Mouse (Mus musculus): Measurements from ENCODE around the gene Pcca. TPM values are rescaled to one million over a fixed set of nuclear protein-coding genes. Genes with fewer than 3 reads are reported as not detected.

Pcca gene
- total RNA-seq, 1 experiment, result 12.3 TPM

DNA sequence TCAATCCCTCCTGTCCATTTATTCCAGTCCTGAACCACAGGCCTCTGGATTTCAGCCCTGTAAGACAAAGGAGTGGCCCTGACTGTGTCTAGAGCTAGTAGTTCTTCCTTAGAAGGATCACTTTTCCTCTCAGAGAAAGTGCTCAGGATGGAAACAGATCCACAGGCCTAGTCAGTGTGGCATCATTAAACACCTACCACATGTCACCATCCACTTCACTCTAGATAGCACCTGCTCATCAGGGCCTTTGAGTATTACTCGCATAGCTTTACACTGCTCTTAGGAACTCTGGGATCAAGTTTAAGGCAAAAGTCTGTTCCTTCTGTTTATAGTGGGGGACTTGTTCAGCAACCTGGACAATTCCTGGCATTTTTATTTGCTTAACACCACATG is 354.4 kb downstream of the Pcca start:
- in situ Hi-C loops (cut with MboI; ENCODE audit: low sequenced_read_pairs in 2 of 2, unreplicated experiment in 2 of 2), result loop anchor here in 1 of 2 experiments (25.0 kb wide), 2 partner anchors 676 to 826 kb away; no protein-coding TSS in a partner anchor
- TF ChIP-seq ZNF384 (IDR thresholded peaks at IDR 0.05; ENCODE audit: low read depth, low read length) (no peak), MAFK (IDR thresholded peaks at IDR 0.05; ENCODE audit: insufficient read depth, low read depth, low read length) (no peak), HCFC1 (IDR thresholded peaks at IDR 0.05; ENCODE audit: borderline replicate concordance, insufficient read depth, low read length) (no peak)

GRCm38 (mm10) chr14:122891470-122891968 is 357.4 kb downstream of the Pcca start:
- Histone ChIP-seq H3K9me3 (ENCODE audit: control insufficient read depth, insufficient read depth, low read depth, low read length) (no peaks in the 10 kb centered on the region), H3K27ac (ENCODE audit: insufficient read depth, low read depth, low read length, poor library complexity, severe bottlenecking) (no peak overlapping the region), H3K4me3 (ENCODE audit: insufficient read depth in 1 of 2, low read depth in 1 of 2, low read length in 2 of 2, poor library complexity in 1 of 2, severe bottlenecking in 1 of 2) (no peak overlapping the region), H3K36me3 (ENCODE audit: control insufficient read depth, insufficient read depth, low read length, poor library complexity, severe bottlenecking) (peaks cover 4% of the 10 kb centered on the region; the same call in 1 of the 2 replicates), H3K4me1 (ENCODE audit: control insufficient read depth in 2 of 2, insufficient read depth in 2 of 2, low read length in 2 of 2, poor library complexity in 1 of 2) (no peaks in the 10 kb centered on the region), H3K9ac (ENCODE audit: insufficient read depth, low read depth, low read length, poor library complexity, severe bottlenecking) (no peak overlapping the region)
- in situ Hi-C loops (cut with MboI; ENCODE audit: low sequenced_read_pairs in 2 of 2, unreplicated experiment in 2 of 2), result loop anchor here in 1 of 2 experiments (25.0 kb wide), 2 partner anchors 679 to 829 kb away; no protein-coding TSS in a partner anchor
- no peak for DNase-seq (ENCODE audit: low read depth, low spot score)
- no peak for TF ChIP-seq ZNF384 (IDR thresholded peaks at IDR 0.05; ENCODE audit: low read depth, low read length)
- TF ChIP-seq HCFC1 (IDR thresholded peaks at IDR 0.05; ENCODE audit: borderline replicate concordance, insufficient read depth, low read length), result no peak
- no peak for TF ChIP-seq ZC3H11A (IDR thresholded peaks at IDR 0.05; ENCODE audit: borderline replicate concordance, low read depth, low read length)
- no peak for TF ChIP-seq MAFK (IDR thresholded peaks at IDR 0.05; ENCODE audit: insufficient read depth, low read depth, low read length)
- TF ChIP-seq CHD2 (IDR thresholded peaks at IDR 0.05; ENCODE audit: low read depth, low read length), result no peak

More for the DNA sequence above, 354.4 kb downstream of the Pcca start:
- Histone ChIP-seq H3K9ac (ENCODE audit: insufficient read depth, low read depth, low read length, poor library complexity, severe bottlenecking) (no peak overlapping the region), H3K4me3 (ENCODE audit: insufficient read depth in 1 of 2, low read depth in 1 of 2, low read length in 2 of 2, poor library complexity in 1 of 2, severe bottlenecking in 1 of 2) (no peak overlapping the region), H3K9me3 (ENCODE audit: control insufficient read depth, insufficient read depth, low read depth, low read length) (no peaks in the 10 kb centered on the region), H3K36me3 (ENCODE audit: control insufficient read depth, insufficient read depth, low read length, poor library complexity, severe bottlenecking) (peaks cover 4% of the 10 kb centered on the region; the same call in 1 of the 2 replicates), H3K27ac (ENCODE audit: insufficient read depth, low read depth, low read length, poor library complexity, severe bottlenecking) (no peak overlapping the region), H3K4me1 (ENCODE audit: control insufficient read depth in 2 of 2, insufficient read depth in 2 of 2, low read length in 2 of 2, poor library complexity in 1 of 2) (no peaks in the 10 kb centered on the region)
- no peak for DNase-seq (ENCODE audit: low read depth, low spot score)

DNA sequence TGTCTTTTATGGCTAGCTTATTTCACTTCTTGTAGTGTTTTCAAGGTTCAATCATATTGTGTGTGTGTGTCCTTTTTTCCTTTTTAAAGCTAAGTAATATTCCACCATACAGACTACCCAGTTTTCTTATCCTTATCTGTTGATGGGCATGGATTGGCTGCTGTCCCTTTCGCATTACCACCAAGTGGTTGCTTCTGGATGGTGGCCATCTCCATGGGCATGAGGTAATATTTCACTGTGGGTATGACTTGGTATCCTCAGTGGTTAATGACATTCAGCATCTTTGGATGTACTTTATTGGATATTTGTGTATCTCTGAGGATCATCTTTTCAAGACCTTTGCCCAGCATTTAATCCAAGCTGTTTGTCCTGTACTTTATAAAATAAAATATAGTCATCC is 362.0 kb downstream of the Pcca start:
- H3K4me1 ChIP-seq (ENCODE audit: control insufficient read depth in 2 of 2, insufficient read depth in 2 of 2, low read length in 2 of 2, poor library complexity in 1 of 2), result no peaks in the 10 kb centered on the region
- no peak overlapping the region for H3K9ac ChIP-seq (ENCODE audit: insufficient read depth, low read depth, low read length, poor library complexity, severe bottlenecking)
- no peaks in the 10 kb centered on the region for H3K9me3 ChIP-seq (ENCODE audit: control insufficient read depth, insufficient read depth, low read depth, low read length)
- no peak overlapping the region for H3K27ac ChIP-seq (ENCODE audit: insufficient read depth, low read depth, low read length, poor library complexity, severe bottlenecking)
- TF ChIP-seq ZC3H11A (IDR thresholded peaks at IDR 0.05; ENCODE audit: borderline replicate concordance, low read depth, low read length) (no peak), MAFK (IDR thresholded peaks at IDR 0.05; ENCODE audit: insufficient read depth, low read depth, low read length) (no peak), HCFC1 (IDR thresholded peaks at IDR 0.05; ENCODE audit: borderline replicate concordance, insufficient read depth, low read length) (no peak), CHD2 (IDR thresholded peaks at IDR 0.05; ENCODE audit: low read depth, low read length) (no peak), ZNF384 (IDR thresholded peaks at IDR 0.05; ENCODE audit: low read depth, low read length) (no peak)
- in situ Hi-C loops (cut with MboI; ENCODE audit: low sequenced_read_pairs in 2 of 2, unreplicated experiment in 2 of 2), result loop anchor here in 1 of 2 experiments (25.0 kb wide), 2 partner anchors 684 to 834 kb away; no protein-coding TSS in a partner anchor
- H3K36me3 ChIP-seq (ENCODE audit: control insufficient read depth, insufficient read depth, low read length, poor library complexity, severe bottlenecking), result peaks cover 4% of the 10 kb centered on the region; the same call in 1 of the 2 replicates
- no peak overlapping the region for H3K4me3 ChIP-seq (ENCODE audit: insufficient read depth in 1 of 2, low read depth in 1 of 2, low read length in 2 of 2, poor library complexity in 1 of 2, severe bottlenecking in 1 of 2)
- DNase-seq (ENCODE audit: low read depth, low spot score), result no peak

GRCm38 (mm10) chr14:122898550-122898949 is 364.4 kb downstream of the Pcca start:
- Histone ChIP-seq H3K9me3 (ENCODE audit: control insufficient read depth, insufficient read depth, low read depth, low read length) (no peaks in the 10 kb centered on the region), H3K9ac (ENCODE audit: insufficient read depth, low read depth, low read length, poor library complexity, severe bottlenecking) (no peak overlapping the region), H3K36me3 (ENCODE audit: control insufficient read depth, insufficient read depth, low read length, poor library complexity, severe bottlenecking) (no peaks in the 10 kb centered on the region), H3K4me1 (ENCODE audit: control insufficient read depth in 2 of 2, insufficient read depth in 2 of 2, low read length in 2 of 2, poor library complexity in 1 of 2) (no peaks in the 10 kb centered on the region), H3K27ac (ENCODE audit: insufficient read depth, low read depth, low read length, poor library complexity, severe bottlenecking) (no peak overlapping the region), H3K4me3 (ENCODE audit: insufficient read depth in 1 of 2, low read depth in 1 of 2, low read length in 2 of 2, poor library complexity in 1 of 2, severe bottlenecking in 1 of 2) (no peak overlapping the region)
- in situ Hi-C loops (cut with MboI; ENCODE audit: low sequenced_read_pairs in 2 of 2, unreplicated experiment in 2 of 2), result loop anchor here in 1 of 2 experiments (25.0 kb wide), 2 partner anchors 686 to 836 kb away; no protein-coding TSS in a partner anchor
- no peak for DNase-seq (ENCODE audit: low read depth, low spot score)
- TF ChIP-seq ZNF384 (IDR thresholded peaks at IDR 0.05; ENCODE audit: low read depth, low read length) (no peak), HCFC1 (IDR thresholded peaks at IDR 0.05; ENCODE audit: borderline replicate concordance, insufficient read depth, low read length) (no peak), ZC3H11A (IDR thresholded peaks at IDR 0.05; ENCODE audit: borderline replicate concordance, low read depth, low read length) (no peak), MAFK (IDR thresholded peaks at IDR 0.05; ENCODE audit: insufficient read depth, low read depth, low read length) (no peak), CHD2 (IDR thresholded peaks at IDR 0.05; ENCODE audit: low read depth, low read length) (no peak)

All from ES-E14 (cell line).